Mouse (Mus musculus) limb, embryonic 11.5 days (tissue): ENCODE results near the gene Vac14. TPM values are rescaled to one million over a fixed set of nuclear protein-coding genes. Genes with fewer than 3 reads are reported as not detected.

ENCODE experiments used
- ATAC-seq: fragments of 200-750 bp; cut with Nextera tagmentation; 2 replicates; pipeline ENCODE4 v1.8.0; 2017; ENCODE audit warnings: low read depth; ENCODE audit not compliant: insufficient number of reproducible peaks, low FRiP score, low TSS enrichment
- DNase-seq: peaks from one replicate; pipeline ENCODE4 v3.0.0-alpha.2; 2015; ENCODE audit warnings: low spot score
- H3K27ac ChIP-seq: fragments of 300-500 bp; sonication (generic); replicated peaks from 2 replicates; pipeline ENCODE4 v1.5.1; 2014; ENCODE audit warnings: low read depth, mild to moderate bottlenecking, low read length
- H3K27me3 ChIP-seq: fragments of 300-500 bp; sonication (generic); 2 replicates; pipeline ENCODE4 v1.6.1; 2014; ENCODE audit warnings: mild to moderate bottlenecking, low read length, mixed read lengths; ENCODE audit not compliant: control insufficient read depth, insufficient read depth
- H3K36me3 ChIP-seq: fragments of 300-500 bp; sonication (generic); 2 replicates; pipeline ENCODE4 v1.6.1; 2014; ENCODE audit warnings: mild to moderate bottlenecking, low read length, moderate library complexity, mixed read lengths; ENCODE audit not compliant: control insufficient read depth, insufficient read depth
- H3K4me1 ChIP-seq: fragments of 300-500 bp; sonication (generic); 2 replicates; pipeline ENCODE4 v1.6.1; 2014; ENCODE audit warnings: low read length, mixed read lengths; ENCODE audit not compliant: control insufficient read depth, insufficient read depth
- H3K4me2 ChIP-seq: fragments of 300-500 bp; sonication (generic); 2 replicates; pipeline ENCODE4 v1.6.1; 2014; ENCODE audit warnings: low read depth, mild to moderate bottlenecking, moderate library complexity; ENCODE audit not compliant: severe bottlenecking
- H3K4me3 ChIP-seq: fragments of 300-500 bp; sonication (generic); 2 replicates; pipeline ENCODE4 v1.5.1; 2014; ENCODE audit warnings: low read depth, low read length
- H3K9ac ChIP-seq: fragments of 300-500 bp; sonication (generic); 2 replicates; pipeline ENCODE4 v1.6.1; 2014; ENCODE audit warnings: mild to moderate bottlenecking, low read length
- H3K9me3 ChIP-seq: fragments of 300-500 bp; sonication (generic); 2 replicates; pipeline ENCODE4 v1.6.1; 2016; ENCODE audit warnings: low read length; ENCODE audit not compliant: control insufficient read depth
- WGBS: fragments of 180-500 bp; shearing (Covaris S2); extraction: QIAGEN DNeasy Blood & Tissue Kit; methylation state at CpG from one replicate; pipeline ENCODE4 v1.1.7; 2014; 5-methylcytosine and 5-hydroxymethylcytosine counted together
- polyA plus RNA-seq: library from polyadenylated mRNA; unstranded; fragments of >200 nt; fragmentation: Nextera tagmentation; extraction: Ambion mirVana; gene quantifications from 2 replicates; pipeline ENCODE4 v1.2.1, GENCODE M21; 2014

Vac14 gene
- polyA plus RNA-seq, 1 experiment from 2014 or later, result 30.5 TPM

DNA sequence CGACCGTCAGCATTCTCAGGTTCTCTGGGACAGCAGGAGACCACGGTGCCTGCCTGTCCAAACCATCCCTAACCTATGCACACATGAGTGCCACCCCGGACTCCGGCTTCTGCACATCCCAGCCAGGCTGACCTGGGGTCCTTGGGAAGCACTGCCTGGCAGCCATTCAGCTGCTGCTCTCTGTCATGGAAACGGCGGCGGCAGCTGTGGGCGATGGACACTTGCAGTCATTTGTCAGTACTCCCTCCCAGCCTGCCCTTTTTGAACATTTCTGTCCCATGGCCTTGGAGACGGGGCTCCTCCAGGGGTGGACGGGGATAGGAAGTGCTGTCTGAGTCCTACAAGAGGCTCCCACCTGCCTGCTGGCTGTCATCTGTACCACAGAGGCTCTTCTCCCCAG, 90.0 kb downstream of the Vac14 start:
- H3K36me3 ChIP-seq, result peaks cover 10% of the 10 kb centered on the region; the same call in 1 of the 2 replicates
- H3K4me3 ChIP-seq, result no peak overlapping the region

DNA sequence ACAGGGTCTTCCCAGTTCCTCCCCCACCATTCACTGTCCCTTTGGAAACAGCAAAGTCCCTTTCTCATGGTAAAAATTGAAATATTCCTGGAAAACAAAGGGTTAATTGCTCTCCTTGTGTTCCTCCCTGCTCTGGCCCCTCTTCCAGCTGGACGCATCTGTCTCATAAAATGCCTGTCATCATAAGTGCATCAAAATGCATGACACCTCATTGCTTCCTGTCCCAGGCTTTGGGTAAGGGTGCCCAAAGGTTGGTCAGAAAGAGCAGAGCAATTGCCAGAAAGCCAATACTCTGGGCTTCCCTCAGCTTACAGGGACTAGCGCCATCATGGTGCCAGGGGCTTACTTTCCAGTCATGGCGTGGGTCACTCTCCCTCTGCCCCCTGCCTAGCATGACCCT, 92.2 kb downstream of the Vac14 start:
- no peaks in the 10 kb centered on the region for H3K4me1 ChIP-seq
- no peak overlapping the region for H3K4me2 ChIP-seq
- ATAC-seq (no peak), DNase-seq (no peak)
- no peak overlapping the region for H3K9ac ChIP-seq
- H3K27me3 ChIP-seq, result no peaks in the 10 kb centered on the region
- no peak overlapping the region for H3K27ac ChIP-seq
- H3K9me3 ChIP-seq, result no peaks in the 10 kb centered on the region
- peaks cover 15% of the 10 kb centered on the region; the same call in 1 of the 2 replicates for H3K36me3 ChIP-seq
- no peak overlapping the region for H3K4me3 ChIP-seq
- 58% methylated on average over 3 of the region's 3 CpGs for WGBS

More for the DNA sequence above, 90.0 kb downstream of the Vac14 start:
- Histone ChIP-seq H3K4me1 (no peaks in the 10 kb centered on the region), H3K27me3 (no peaks in the 10 kb centered on the region), H3K9ac (no peak overlapping the region), H3K9me3 (no peaks in the 10 kb centered on the region), H3K27ac (no peak overlapping the region), H3K4me2 (no peak overlapping the region)
- ATAC-seq (no peak), DNase-seq (no peak)
- WGBS, result 92% methylated on average over 11 of the region's 11 CpGs

DNA sequence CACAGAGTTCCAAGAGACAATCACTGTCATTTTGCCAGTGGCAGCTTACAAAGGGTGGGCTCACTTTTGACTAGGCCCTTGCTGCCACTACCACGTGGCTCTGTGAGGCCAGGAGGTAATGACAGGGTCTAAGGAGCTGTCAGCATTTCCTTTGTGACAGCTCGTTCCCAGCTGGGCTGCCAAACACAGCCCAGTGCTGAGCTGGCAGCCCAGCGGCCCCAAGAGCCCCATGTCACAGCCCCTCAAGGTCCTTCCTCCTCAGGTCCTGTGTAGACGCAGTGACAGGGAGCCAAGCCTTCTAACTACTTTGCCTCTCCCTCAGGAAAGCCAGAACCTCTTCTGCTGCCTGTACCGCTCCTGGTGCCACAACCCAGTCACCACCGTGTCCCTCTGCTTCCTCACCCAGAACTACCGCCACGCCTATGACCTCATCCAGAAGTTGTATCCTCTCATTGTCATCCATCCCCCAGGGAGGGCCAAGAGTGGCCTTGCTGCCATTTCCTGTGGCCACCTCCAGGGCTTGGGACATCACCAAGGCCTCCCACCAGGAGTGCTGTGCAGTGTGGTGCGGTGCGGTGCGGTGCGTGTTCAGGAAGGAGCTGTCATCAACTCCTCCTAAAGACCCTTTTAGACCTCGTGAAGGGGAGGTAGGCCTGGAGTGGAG, 93.0 kb downstream of the Vac14 start:
- H3K9ac ChIP-seq, result no peak overlapping the region
- ATAC-seq (no peak), DNase-seq (no peak)
- no peaks in the 10 kb centered on the region for H3K4me1 ChIP-seq
- H3K9me3 ChIP-seq, result no peaks in the 10 kb centered on the region
- WGBS, result 73% methylated on average over 13 of the region's 13 CpGs
- H3K27ac ChIP-seq, result no peak overlapping the region; the same call in 1 of the 2 replicates
- H3K4me3 ChIP-seq, result no peak overlapping the region
- H3K4me2 ChIP-seq, result no peak overlapping the region
- H3K36me3 ChIP-seq, result peaks cover 13% of the 10 kb centered on the region; the same call in 1 of the 2 replicates
- no peaks in the 10 kb centered on the region for H3K27me3 ChIP-seq

DNA sequence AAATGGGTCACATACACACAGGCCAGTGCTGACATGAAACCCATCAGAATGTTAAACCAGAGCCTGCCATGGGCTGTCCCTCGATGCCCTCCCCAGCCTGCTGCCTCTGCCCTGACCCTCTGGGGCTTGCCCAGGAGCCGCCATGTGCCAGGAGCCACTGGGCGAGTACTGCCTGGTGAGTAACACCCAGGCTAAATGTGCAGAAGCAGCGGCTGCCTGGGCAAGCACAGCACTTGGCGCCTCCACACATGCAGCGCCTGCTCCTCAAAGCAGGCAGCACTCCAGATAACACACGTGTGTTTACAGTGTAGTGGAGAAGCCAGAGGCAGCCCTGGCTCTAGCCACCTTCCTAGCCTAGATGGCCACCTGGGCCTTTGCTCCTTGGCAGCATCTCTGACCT, 94.7 kb downstream of the Vac14 start:
- WGBS, result 91% methylated on average over 7 of the region's 7 CpGs
- Histone ChIP-seq H3K36me3 (peaks cover 13% of the 10 kb centered on the region; the same call in 1 of the 2 replicates), H3K4me2 (no peak overlapping the region), H3K27me3 (no peaks in the 10 kb centered on the region), H3K9ac (no peak overlapping the region), H3K4me3 (no peak overlapping the region), H3K4me1 (peaks cover 10% of the 10 kb centered on the region), H3K9me3 (no peaks in the 10 kb centered on the region), H3K27ac (no peak overlapping the region)
- ATAC-seq (no peak), DNase-seq (no peak)

DNA sequence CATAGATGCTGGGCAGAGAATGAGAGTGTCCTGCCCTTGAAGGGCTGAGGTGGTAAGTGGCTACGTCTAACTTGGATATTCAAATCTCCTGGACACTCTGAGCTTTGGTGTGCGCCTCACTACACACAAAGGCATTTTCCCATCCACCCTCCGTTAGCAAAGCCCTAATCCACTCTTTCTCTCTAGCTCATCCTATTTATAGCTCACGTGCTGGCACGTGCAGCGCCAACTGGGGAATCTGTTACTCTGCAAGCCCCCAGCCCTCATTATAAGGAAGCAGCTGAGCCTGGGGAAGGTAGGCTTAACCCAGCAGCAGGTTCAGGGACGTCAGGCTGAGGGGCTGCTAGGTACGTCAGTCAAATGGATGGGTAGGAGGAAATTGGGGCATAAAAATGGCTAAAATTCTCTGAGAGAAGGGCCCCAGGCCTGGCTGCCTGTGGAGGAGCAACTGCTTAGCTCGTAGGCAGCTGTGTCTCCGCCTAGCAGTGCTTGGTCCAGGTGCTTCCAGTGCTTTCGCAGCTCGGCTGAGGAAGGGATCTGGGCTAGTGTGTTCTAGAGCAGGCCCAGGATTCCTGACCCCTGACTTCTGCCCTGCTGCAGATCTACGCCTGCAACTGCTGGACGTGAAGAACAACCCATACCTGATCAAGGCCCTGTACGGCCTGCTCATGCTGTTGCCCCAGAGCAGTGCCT, 96.6 kb downstream of the Vac14 start:
- no peaks in the 10 kb centered on the region for H3K9me3 ChIP-seq
- H3K36me3 ChIP-seq, result peaks cover 13% of the 10 kb centered on the region; the same call in 1 of the 2 replicates
- no peak overlapping the region for H3K9ac ChIP-seq
- no peaks in the 10 kb centered on the region for H3K27me3 ChIP-seq
- no peak overlapping the region for H3K27ac ChIP-seq
- WGBS, result 77% methylated on average over 15 of the region's 15 CpGs
- DNase-seq, result no peak
- H3K4me2 ChIP-seq, result no peak overlapping the region
- peaks cover 27% of the 10 kb centered on the region for H3K4me1 ChIP-seq
- H3K4me3 ChIP-seq, result no peak overlapping the region
- no peak for ATAC-seq

DNA sequence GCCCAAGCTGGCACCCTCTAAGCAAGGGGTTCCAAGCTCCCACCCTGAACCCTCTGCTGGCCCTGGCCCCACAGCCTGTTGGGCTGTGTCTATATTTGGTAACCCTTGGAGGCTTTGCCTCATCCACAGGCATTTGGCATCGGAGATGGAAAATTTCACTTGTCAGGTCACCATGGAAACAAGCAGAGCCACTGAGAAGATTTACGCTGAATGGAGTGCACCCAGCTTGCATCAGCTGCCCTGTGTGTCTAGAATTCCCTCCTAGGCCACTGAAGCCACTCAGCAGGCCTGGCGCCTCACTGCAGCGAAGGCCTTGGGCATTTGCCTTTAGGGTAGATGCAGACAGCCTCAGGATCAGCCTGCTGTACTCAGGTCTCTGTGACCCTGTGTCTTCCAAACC, 97.7 kb downstream of the Vac14 start:
- no peak overlapping the region for H3K27ac ChIP-seq
- no peak for ATAC-seq
- H3K27me3 ChIP-seq, result no peaks in the 10 kb centered on the region
- no peak overlapping the region for H3K4me3 ChIP-seq
- H3K4me1 ChIP-seq, result peaks cover 35% of the 10 kb centered on the region
- no peak overlapping the region for H3K9ac ChIP-seq
- no peak overlapping the region for H3K4me2 ChIP-seq
- no peak for DNase-seq
- H3K9me3 ChIP-seq, result no peaks in the 10 kb centered on the region
- peaks cover 10% of the 10 kb centered on the region; the same call in 1 of the 2 replicates for H3K36me3 ChIP-seq
- WGBS, result 89% methylated on average over 4 of the region's 4 CpGs

DNA sequence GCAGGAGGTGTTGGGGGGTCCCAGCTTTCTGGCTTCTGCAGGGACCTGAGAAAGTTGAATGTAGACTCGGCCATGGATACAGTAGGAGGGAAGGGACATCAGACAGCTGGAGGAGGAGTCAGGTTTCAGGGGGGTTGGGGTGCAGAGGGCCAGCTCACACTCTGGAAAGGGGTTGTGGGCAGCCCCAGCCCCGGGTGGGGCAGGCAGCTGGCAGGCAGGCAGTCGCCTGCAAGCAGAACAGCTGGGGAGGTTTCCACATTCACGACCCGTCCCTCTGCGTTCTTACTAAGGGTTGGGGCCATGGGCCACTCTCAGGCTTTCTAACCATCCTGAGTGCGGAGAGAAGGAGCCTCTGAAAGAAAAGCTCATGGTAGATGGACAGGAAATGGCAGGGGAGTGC, 98.7 kb downstream of the Vac14 start:
- DNase-seq, result no peak
- Histone ChIP-seq H3K9me3 (no peaks in the 10 kb centered on the region), H3K36me3 (peaks cover 9% of the 10 kb centered on the region; the same call in 1 of the 2 replicates), H3K27me3 (no peaks in the 10 kb centered on the region), H3K4me2 (no peak overlapping the region), H3K4me3 (no peak overlapping the region), H3K27ac (peak overlapping the region; percentile 52; the same call in 1 of the 2 replicates), H3K4me1 (peaks cover 35% of the 10 kb centered on the region), H3K9ac (no peak overlapping the region; the same call in 1 of the 2 replicates)
- 33% methylated on average over 7 of the region's 7 CpGs for WGBS
- ATAC-seq, result no peak

DNA sequence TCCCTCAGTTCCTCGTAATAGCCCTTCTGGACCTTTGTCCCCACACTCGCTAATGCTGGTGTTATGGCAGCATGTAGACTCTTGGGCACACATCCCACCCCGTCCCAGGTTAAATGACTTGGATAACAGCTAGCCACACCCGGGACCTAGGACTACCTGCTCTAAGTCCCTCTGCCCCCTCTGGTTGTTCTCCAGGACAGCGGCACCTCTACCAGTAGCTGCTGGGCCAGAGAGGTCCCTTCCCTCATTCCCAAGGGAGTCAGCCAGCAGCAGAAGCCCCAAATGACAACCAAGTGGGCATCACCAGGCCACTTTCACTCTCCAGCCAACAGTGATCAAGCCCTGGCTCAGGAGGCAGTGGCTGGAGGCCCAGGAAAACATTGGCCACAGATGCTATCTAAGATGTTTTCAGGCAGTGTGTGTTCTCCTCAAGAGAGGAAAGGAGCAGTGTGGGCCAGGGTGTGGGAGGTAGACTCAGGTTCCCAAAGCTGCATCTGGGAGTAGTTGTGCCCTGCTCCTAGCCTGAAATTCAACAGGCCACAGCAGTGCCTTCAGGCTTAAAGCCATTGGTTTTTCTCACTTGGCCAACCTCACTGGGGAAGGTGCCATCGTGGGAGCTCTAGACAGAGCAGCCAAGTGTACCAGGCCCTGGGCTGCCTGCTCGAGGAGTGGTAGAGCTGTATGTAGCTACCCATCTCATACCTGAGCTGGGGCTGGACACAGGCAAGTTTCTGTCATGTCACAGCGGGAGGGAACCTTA, 100.0 kb downstream of the Vac14 start:
- 88% methylated on average over 8 of the region's 8 CpGs for WGBS
- no peak overlapping the region; the same call in 1 of the 2 replicates for H3K27ac ChIP-seq
- H3K4me2 ChIP-seq, result no peak overlapping the region
- no peak for ATAC-seq
- no peak overlapping the region; the same call in 1 of the 2 replicates for H3K9ac ChIP-seq
- no peaks in the 10 kb centered on the region for H3K9me3 ChIP-seq
- no peaks in the 10 kb centered on the region for H3K27me3 ChIP-seq
- H3K4me1 ChIP-seq, result peaks cover 45% of the 10 kb centered on the region
- no peak overlapping the region for H3K4me3 ChIP-seq
- peaks cover 5% of the 10 kb centered on the region for H3K36me3 ChIP-seq
- DNase-seq, result no peak
